In the genomic region with DNA sequence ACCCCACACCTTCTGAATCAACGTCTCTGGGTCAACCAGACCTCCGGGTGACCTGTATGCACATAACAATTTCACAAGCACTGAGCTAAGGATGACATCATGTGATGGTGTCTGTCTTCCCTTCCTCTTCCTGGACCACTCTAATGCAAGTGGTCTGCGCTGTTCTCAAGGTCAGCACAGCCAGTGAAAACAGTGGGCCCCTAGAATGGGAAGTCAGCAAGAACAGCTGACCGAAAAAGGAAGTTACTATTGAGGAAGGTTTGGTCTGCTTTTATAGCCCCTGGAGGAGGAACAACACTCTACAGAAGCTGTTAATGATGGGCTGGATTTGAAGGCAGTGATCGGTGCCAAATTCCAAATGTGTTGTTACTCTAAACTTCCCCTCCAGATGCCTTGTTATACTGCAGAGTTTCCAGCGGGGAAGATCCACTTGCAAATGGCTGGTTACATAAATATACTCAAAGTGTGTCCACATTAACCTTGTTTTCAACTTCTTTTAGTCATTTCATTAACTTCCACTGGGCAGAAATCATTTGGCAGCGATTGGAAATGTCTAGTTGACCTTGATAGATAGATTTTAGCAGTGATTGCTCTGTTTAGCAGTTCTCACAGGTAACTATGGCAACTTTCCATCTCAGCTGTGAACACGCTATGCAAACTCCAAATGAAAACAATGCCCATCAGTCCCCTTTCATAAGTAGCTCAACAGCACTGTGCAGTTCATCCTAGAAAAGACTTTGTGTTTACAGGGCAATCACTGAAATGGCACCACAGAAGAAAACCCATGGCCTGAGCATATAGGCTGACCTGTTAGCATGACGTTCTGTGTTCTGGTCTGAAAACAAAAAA, we compare ENCODE assay signal across 7 mouse cellular contexts.
DNase-seq lines count a peak whose midpoint lies in the region; ATAC-seq and TF ChIP-seq lines count a peak whose summit lies in the region.

No protein-coding gene starts in this region.

- H3K4me2 ChIP-seq in kidney, postnatal 0 days (ENCODE audit: low read length), result no peak overlapping the region

- 0 out of 2 replicates have a peak, but pooled peaks have one; percentile 17 for ATAC-seq in kidney, postnatal 0 days (replicated peaks; ENCODE audit: low FRiP score, low read depth)

- H3K9ac ChIP-seq in kidney, postnatal 0 days (ENCODE audit: low read depth, low read length), result no peak overlapping the region

- TF ChIP-seq CTCF in kidney, postnatal 0 days (IDR thresholded peaks at IDR 0.05; ENCODE audit: low read depth), result no peak

- H3K27me3 ChIP-seq in kidney, postnatal 0 days (ENCODE audit: insufficient read depth, low read length), result no peaks in the 10 kb centered on the region

- no peaks in the 10 kb centered on the region for H3K36me3 ChIP-seq in kidney, postnatal 0 days (ENCODE audit: insufficient read depth, low read length)

- peaks cover 13% of the 10 kb centered on the region; the same call in 1 of the 2 replicates for H3K4me1 ChIP-seq in kidney, postnatal 0 days (replicated peaks; ENCODE audit: insufficient read depth, low read length)

- 45% methylated on average over 9 of the region's 9 CpGs for WGBS in kidney, postnatal 0 days

- H3K4me3 ChIP-seq in kidney, postnatal 0 days (replicated peaks; ENCODE audit: low read depth, low read length), result no peak overlapping the region

- peak overlapping the region; percentile 48 for H3K27ac ChIP-seq in kidney, postnatal 0 days

- no peaks in the 10 kb centered on the region for H3K9me3 ChIP-seq in kidney, postnatal 0 days (replicated peaks; ENCODE audit: low read length)

- peak; percentile 26 to 33 for DNase-seq in right cerebral cortex, adult 2 months (ENCODE audit: low spot score in 2 of 2)
- no peak for DNase-seq in right cerebral cortex, postnatal 25 days
- peak; percentile 56 to 69 for DNase-seq in frontal cortex, adult 2 months (ENCODE audit: extremely low spot score in 1 of 2, low spot score in 1 of 2)
- peak; percentile 83 for DNase-seq in kidney, postnatal 0 days (ENCODE audit: low spot score)
- peak; percentile 73 for DNase-seq in lung, postnatal 36 days
- DNase-seq in cerebellum, postnatal 36 days, result no peak
- no peak for DNase-seq in gastrocnemius, postnatal 25 days

Comparison
In these comparisons a context has a peak if more than half of its experiments do, and no peak if none do; other contexts are left out.
1. DNase-seq: peak in right cerebral cortex, adult 2 months (2 of 2), frontal cortex, adult 2 months (2 of 2), kidney, postnatal 0 days (single experiment) and lung, postnatal 36 days (single experiment); none in right cerebral cortex, postnatal 25 days (single experiment), cerebellum, postnatal 36 days (0 of 2) and gastrocnemius, postnatal 25 days (single experiment).